Mouse (Mus musculus) cerebellum, adult 18-20 months (tissue): ENCODE results near the gene Naip1.

Experiments used
- DNase-seq, 2 experiments: peaks; one replicate each; pipeline ENCODE4 v3.0.0; 2021

Naip1 gene

GRCm38 (mm10) chr13:100370536-100370935, 82.1 kb downstream of the Naip1 start:
- no peak for DNase-seq
